Comparison of ENCODE assay signal across 10 mouse cellular contexts in genomic region chr6:93167281-93167680, GRCm38 (mm10).
A peak's percentile ranks its signal among the peaks of the same experiment; 100 is the strongest.
DNase-seq lines count a peak whose midpoint lies in the region; ATAC-seq and TF ChIP-seq lines count a peak whose summit lies in the region.
"Had no signal": no experiment of that assay in that cellular context is flagged by ENCODE, and none has a peak within 500 bp of the region (broad histone marks: within the 10 kb centered on the region; RNA-seq: fewer than 3 reads in every experiment).

No protein-coding gene starts in this region.

- no peak overlapping the region for H3K4me2 ChIP-seq in lung, postnatal 0 days (replicated peaks; ENCODE audit: low read depth, low read length)
- H3K4me2 ChIP-seq in embryonic facial prominence, embryonic 11.5 days (ENCODE audit: low read depth, low read length), result no peak overlapping the region; the same call in 1 of the 2 replicates
- 0 out of 2 replicates have a peak overlapping the region, but pooled peaks have one; percentile 16 for H3K4me2 ChIP-seq in limb, embryonic 13.5 days (replicated peaks)
- H3K4me2 ChIP-seq: midbrain, embryonic 15.5 days; stomach, embryonic 15.5 days had no signal

- 35% methylated on average over 7 of the region's 7 CpGs for WGBS in lung, postnatal 0 days
- WGBS in embryonic facial prominence, embryonic 11.5 days, result 12% methylated on average over 7 of the region's 7 CpGs
- WGBS in limb, embryonic 13.5 days, result 20% methylated on average over 7 of the region's 7 CpGs

- no peaks in the 10 kb centered on the region for H3K9me3 ChIP-seq in lung, postnatal 0 days (ENCODE audit: low read length)
- H3K9me3 ChIP-seq in embryonic facial prominence, embryonic 11.5 days (replicated peaks; ENCODE audit: control insufficient read depth, low read length), result no peaks in the 10 kb centered on the region
- no peaks in the 10 kb centered on the region for H3K9me3 ChIP-seq in limb, embryonic 13.5 days
- H3K9me3 ChIP-seq: midbrain, embryonic 15.5 days; stomach, embryonic 15.5 days had no signal

- no peak overlapping the region for H3K9ac ChIP-seq in lung, postnatal 0 days (replicated peaks; ENCODE audit: low read depth)
- H3K9ac ChIP-seq in embryonic facial prominence, embryonic 11.5 days (replicated peaks; ENCODE audit: low read length), result no peak overlapping the region
- no peak overlapping the region for H3K9ac ChIP-seq in limb, embryonic 13.5 days
- H3K9ac ChIP-seq: midbrain, embryonic 15.5 days; stomach, embryonic 15.5 days had no signal

- no peaks in the 10 kb centered on the region for H3K27me3 ChIP-seq in lung, postnatal 0 days (replicated peaks; ENCODE audit: insufficient read depth, low read length)
- no peaks in the 10 kb centered on the region for H3K27me3 ChIP-seq in embryonic facial prominence, embryonic 11.5 days (ENCODE audit: control insufficient read depth, insufficient read depth, low read length)
- no peaks in the 10 kb centered on the region for H3K27me3 ChIP-seq in limb, embryonic 13.5 days
- H3K27me3 ChIP-seq: midbrain, embryonic 15.5 days; stomach, embryonic 15.5 days had no signal

- peak; percentile 40 for DNase-seq in lung, postnatal 0 days (ENCODE audit: low spot score)
- no peak for DNase-seq in lung, postnatal 25 days (ENCODE audit: low spot score)
- DNase-seq in embryonic facial prominence, embryonic 11.5 days (ENCODE audit: low spot score), result peak; percentile 66
- peak; percentile 30 to 54 for DNase-seq in heart, adult 9 months (ENCODE audit: low spot score in 2 of 2)
- DNase-seq in B cell, adult 2 months, result no peak
- DNase-seq in layer of hippocampus, adult 8-10 months (ENCODE audit: low spot score in 2 of 2), result no peak

- no peak overlapping the region for H3K4me3 ChIP-seq in lung, postnatal 0 days (ENCODE audit: low read depth, low read length)
- H3K4me3 ChIP-seq in embryonic facial prominence, embryonic 11.5 days (ENCODE audit: low read depth, low read length), result no peak overlapping the region
- no peak overlapping the region for H3K4me3 ChIP-seq in limb, embryonic 13.5 days
- H3K4me3 ChIP-seq: midbrain, embryonic 15.5 days; stomach, embryonic 15.5 days had no signal

- no peak for TF ChIP-seq CTCF in lung, postnatal 0 days (IDR thresholded peaks at IDR 0.05)

- H3K27ac ChIP-seq in lung, postnatal 0 days (ENCODE audit: low read length), result peak overlapping the region; percentile 47
- no peak overlapping the region for H3K27ac ChIP-seq in embryonic facial prominence, embryonic 11.5 days (replicated peaks; ENCODE audit: low read depth, low read length)
- peak overlapping the region; percentile 39; the same call in 1 of the 2 replicates for H3K27ac ChIP-seq in limb, embryonic 13.5 days
- H3K27ac ChIP-seq: midbrain, embryonic 15.5 days had no signal

- no peaks in the 10 kb centered on the region for H3K36me3 ChIP-seq in lung, postnatal 0 days (ENCODE audit: insufficient read depth, low read length)
- H3K36me3 ChIP-seq in embryonic facial prominence, embryonic 11.5 days (replicated peaks; ENCODE audit: control insufficient read depth, insufficient read depth, low read depth, low read length), result no peaks in the 10 kb centered on the region
- no peaks in the 10 kb centered on the region for H3K36me3 ChIP-seq in limb, embryonic 13.5 days
- H3K36me3 ChIP-seq: midbrain, embryonic 15.5 days; stomach, embryonic 15.5 days had no signal

- H3K4me1 ChIP-seq in lung, postnatal 0 days (ENCODE audit: insufficient read depth, low read depth, low read length), result peaks cover 6% of the 10 kb centered on the region; the same call in 1 of the 2 replicates
- H3K4me1 ChIP-seq in embryonic facial prominence, embryonic 11.5 days (ENCODE audit: control insufficient read depth, insufficient read depth, low read length), result no peaks in the 10 kb centered on the region
- peaks cover 23% of the 10 kb centered on the region for H3K4me1 ChIP-seq in limb, embryonic 13.5 days
- H3K4me1 ChIP-seq: midbrain, embryonic 15.5 days had no signal

- no peak for TF ChIP-seq EP300 in lung, postnatal 0 days (IDR thresholded peaks at IDR 0.05)

- no peak for ATAC-seq in lung, postnatal 0 days
- ATAC-seq in embryonic facial prominence, embryonic 11.5 days (replicated peaks; ENCODE audit: insufficient number of reproducible peaks, low FRiP score, low TSS enrichment, low read depth), result no peak
- ATAC-seq in limb, embryonic 13.5 days (ENCODE audit: low FRiP score, low read depth), result no peak
- ATAC-seq in erythroid progenitor cell, adult 5-6 weeks (replicated peaks; ENCODE audit: low FRiP score, poor library complexity, severe bottlenecking), result no peak
- ATAC-seq: midbrain, embryonic 15.5 days had no signal

Comparison
In these comparisons a context has a peak if more than half of its experiments do, and no peak if none do; other contexts are left out.
1. DNase-seq: peak in lung, postnatal 0 days (single experiment), embryonic facial prominence, embryonic 11.5 days (single experiment) and heart, adult 9 months (2 of 2); none in lung, postnatal 25 days (single experiment), B cell, adult 2 months (0 of 2) and layer of hippocampus, adult 8-10 months (0 of 2).